Mouse (Mus musculus) erythroblast, embryonic 14.5 days (primary cell): ENCODE results near the gene Rnf220.

Experiments
- GATA1 ChIP-seq: IDR thresholded peaks from 2 replicates; pipeline ENCODE4 v1.6.1; 2012; ENCODE audit warnings: low read length, inconsistent platforms, mixed read lengths
- TAL1 ChIP-seq: IDR thresholded peaks from 3 replicates; pipeline ENCODE4 v1.6.1; 2012; ENCODE audit warnings: low read length, inconsistent platforms, mixed read lengths

GRCm38 (mm10) chr4:117307270-117307669 is 189.6 kb downstream of the Rnf220 start:
- TF ChIP-seq GATA1 (no peak), TAL1 (no peak)
